Mouse (Mus musculus) right cerebral cortex, adult 2 months (tissue): ENCODE results near the gene E330017A01Rik.

Experiments
- DNase-seq, 2 experiments: peaks; one replicate each; pipeline ENCODE4 v3.0.0; 2021 to 2022; ENCODE audit warnings: low spot score in 2 of 2

Gene E330017A01Rik

GRCm38 (mm10) chr16:58591299-58591698, 47.2 kb downstream of the E330017A01Rik start:
- DNase-seq, result no peak

- no peak for DNase-seq
These were observed 49.1 kb downstream of the E330017A01Rik start for GRCm38 (mm10) chr16:58589444-58589843.
